Mouse (Mus musculus): Measurements from ENCODE around the gene Pan3. TPM values are rescaled to one million over a fixed set of nuclear protein-coding genes. Genes with fewer than 3 reads are reported as not detected.

Gene Pan3
- polyA plus RNA-seq, 1 experiment from 2014 or later = 31.6 TPM

DNA sequence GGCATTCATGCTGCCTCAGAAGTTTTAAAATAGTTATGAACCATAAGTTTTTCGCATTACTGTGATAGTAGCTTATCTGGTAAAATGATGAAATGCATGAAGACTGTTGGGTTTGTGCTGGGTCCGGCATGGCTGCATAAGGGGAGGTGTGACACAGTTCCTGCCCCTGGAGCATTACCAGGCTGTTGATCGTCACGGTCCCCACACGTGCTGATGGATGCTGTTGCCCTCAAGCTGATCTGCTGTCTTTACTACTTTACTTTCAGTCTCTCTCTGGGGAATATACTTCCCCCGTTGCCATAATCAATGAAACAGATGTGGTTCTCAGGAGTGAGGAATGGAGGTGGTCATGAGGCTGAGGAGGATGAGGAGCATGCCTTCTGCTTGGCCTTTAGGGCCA is 43.1 kb downstream of the Pan3 start:
- no peak for DNase-seq (ENCODE audit: low spot score)

DNA sequence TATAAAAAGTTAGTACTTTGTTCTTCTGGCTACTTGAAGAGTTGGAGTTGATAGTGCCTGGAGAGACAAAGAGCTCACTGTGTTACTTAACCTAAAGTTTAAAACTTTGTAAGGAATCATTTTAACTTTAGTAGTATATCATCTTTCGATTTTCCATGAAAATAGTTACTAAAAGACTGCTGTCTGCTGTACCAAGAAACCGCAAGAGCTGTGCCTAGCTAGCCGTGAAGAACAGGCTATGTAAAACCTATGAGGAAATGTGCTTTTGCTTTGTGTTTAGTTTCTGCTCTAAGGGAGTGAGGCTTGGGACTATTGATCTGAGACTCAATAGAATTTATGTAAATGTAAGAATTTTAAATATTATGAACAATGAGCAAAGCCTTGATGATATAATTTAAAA is 43.9 kb downstream of the Pan3 start:
- H3K27ac ChIP-seq = no peak overlapping the region
- H3K4me3 ChIP-seq = no peak overlapping the region
- 0 out of 2 replicates have a peak, but pooled peaks cover under 1% of the 10 kb centered on the region for H3K36me3 ChIP-seq
- peaks cover 4% of the 10 kb centered on the region; the same call in 1 of the 2 replicates for H3K4me1 ChIP-seq
- no peaks in the 10 kb centered on the region for H3K9me3 ChIP-seq
- no peak for DNase-seq (ENCODE audit: low spot score)
- H3K27me3 ChIP-seq (ENCODE audit: insufficient read depth, poor library complexity, severe bottlenecking) = no peaks in the 10 kb centered on the region
- 85% methylated on average over 3 of the region's 3 CpGs for WGBS

More for the DNA sequence above, 43.1 kb downstream of the Pan3 start:
- no peaks in the 10 kb centered on the region for H3K9me3 ChIP-seq
- no peak overlapping the region for H3K27ac ChIP-seq
- 80% methylated on average over 6 of the region's 6 CpGs for WGBS
- peaks cover 4% of the 10 kb centered on the region; the same call in 1 of the 2 replicates for H3K4me1 ChIP-seq
- H3K27me3 ChIP-seq (ENCODE audit: insufficient read depth, poor library complexity, severe bottlenecking) = no peaks in the 10 kb centered on the region
- no peaks in the 10 kb centered on the region for H3K36me3 ChIP-seq
- H3K4me3 ChIP-seq = no peak overlapping the region

DNA sequence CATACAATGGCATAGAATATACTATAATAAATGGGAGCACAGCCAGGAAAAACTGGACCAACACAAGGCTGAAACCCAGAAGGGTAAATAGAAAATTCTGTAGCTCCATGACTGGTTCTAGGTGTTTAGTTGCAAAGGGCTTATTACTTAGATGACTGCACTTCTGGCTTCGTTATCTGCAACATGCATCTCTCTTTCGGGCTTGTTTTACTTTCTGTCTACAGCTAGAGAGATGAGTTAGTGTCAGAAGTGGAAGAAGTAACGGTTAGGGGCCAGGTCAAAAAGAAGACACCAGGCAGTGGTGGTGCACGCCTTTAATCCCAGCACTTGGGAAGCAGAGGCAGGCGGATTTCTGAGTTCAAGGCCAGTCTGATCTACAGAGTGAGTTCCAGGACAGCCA is 46.1 kb downstream of the Pan3 start:
- WGBS = 98% methylated on average over 5 of the region's 5 CpGs
- no peak overlapping the region for H3K27ac ChIP-seq
- no peak for DNase-seq (ENCODE audit: low spot score)
- 0 out of 2 replicates have a peak, but pooled peaks cover 4% of the 10 kb centered on the region for H3K36me3 ChIP-seq
- no peak overlapping the region for H3K4me3 ChIP-seq
- no peaks in the 10 kb centered on the region for H3K9me3 ChIP-seq
- peaks cover 9% of the 10 kb centered on the region; the same call in 1 of the 2 replicates for H3K4me1 ChIP-seq
- no peaks in the 10 kb centered on the region for H3K27me3 ChIP-seq (ENCODE audit: insufficient read depth, poor library complexity, severe bottlenecking)

DNA sequence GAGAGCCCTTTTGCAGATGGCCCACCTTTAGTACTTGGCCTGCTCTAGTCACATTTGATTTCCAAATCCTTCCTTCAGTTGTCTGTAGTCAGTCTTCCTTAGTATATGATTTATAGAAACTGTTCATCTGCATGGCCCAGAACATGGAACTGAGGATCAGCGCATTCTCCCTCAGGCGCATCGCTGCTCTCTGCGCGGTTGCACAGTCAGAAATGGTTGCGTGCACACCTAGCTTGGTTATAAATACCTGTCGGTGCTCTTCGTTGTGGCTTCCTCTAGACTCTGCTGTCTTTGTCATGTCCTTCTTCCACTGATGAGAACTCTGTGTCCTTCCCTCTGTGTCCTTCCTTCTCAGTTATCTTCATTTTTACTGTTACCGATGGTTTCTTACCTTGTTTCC is 47.1 kb downstream of the Pan3 start:
- WGBS = 95% methylated on average over 9 of the region's 9 CpGs
- no peaks in the 10 kb centered on the region for H3K9me3 ChIP-seq
- H3K4me3 ChIP-seq = no peak overlapping the region
- H3K36me3 ChIP-seq = 0 out of 2 replicates have a peak, but pooled peaks cover 4% of the 10 kb centered on the region
- DNase-seq (ENCODE audit: low spot score) = no peak
- no peaks in the 10 kb centered on the region for H3K27me3 ChIP-seq (ENCODE audit: insufficient read depth, poor library complexity, severe bottlenecking)
- H3K4me1 ChIP-seq = peaks cover 9% of the 10 kb centered on the region; the same call in 1 of the 2 replicates
- H3K27ac ChIP-seq = no peak overlapping the region

DNA sequence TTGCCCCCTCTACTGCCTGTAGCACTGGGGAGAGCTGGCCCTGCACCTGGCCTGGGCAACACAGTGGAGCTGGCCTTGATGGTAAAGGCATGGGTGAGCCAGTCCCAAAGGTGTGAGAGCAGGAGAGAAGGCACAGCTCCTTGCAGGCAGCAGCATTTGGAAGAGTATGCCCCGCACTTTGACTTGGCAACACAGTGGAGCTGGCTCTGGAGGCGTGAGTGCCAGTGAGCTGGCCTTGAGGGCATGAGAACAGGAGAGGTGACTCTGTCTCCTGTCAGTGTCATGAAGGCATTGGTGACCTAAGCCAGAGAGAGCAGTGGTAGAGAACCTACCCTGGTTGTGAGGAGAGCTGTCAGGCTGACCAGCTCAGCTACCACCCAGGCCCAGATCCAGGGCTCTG is 49.4 kb downstream of the Pan3 start:
- DNase-seq (ENCODE audit: low spot score) = no peak
- no peak overlapping the region for H3K27ac ChIP-seq
- H3K4me1 ChIP-seq = peaks cover 9% of the 10 kb centered on the region; the same call in 1 of the 2 replicates
- no peaks in the 10 kb centered on the region for H3K9me3 ChIP-seq
- H3K36me3 ChIP-seq = 0 out of 2 replicates have a peak, but pooled peaks cover 4% of the 10 kb centered on the region
- H3K27me3 ChIP-seq (ENCODE audit: insufficient read depth, poor library complexity, severe bottlenecking) = no peaks in the 10 kb centered on the region
- H3K4me3 ChIP-seq = no peak overlapping the region
- WGBS = 93% methylated on average over 2 of the region's 2 CpGs

DNA sequence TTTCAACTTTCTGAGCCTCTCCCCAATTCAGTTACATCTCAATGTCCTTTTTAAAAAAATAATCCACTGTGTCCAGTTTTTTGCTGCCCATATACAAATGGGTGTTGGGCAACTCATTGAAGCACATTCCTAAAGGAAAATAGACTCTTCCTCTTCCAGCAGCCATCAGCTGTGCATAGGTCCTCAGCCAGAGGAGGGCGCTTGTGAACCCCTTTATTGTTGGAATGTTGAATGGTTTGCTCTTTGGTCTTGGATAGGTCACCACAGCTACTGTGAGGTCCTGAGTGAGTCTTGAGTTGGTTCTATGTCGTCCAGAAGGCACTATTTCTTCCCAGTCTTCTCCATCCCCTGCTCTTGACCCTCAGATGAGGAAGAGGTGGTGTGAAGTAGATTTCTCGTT is 54.2 kb downstream of the Pan3 start:
- Histone ChIP-seq H3K27me3 (ENCODE audit: insufficient read depth, poor library complexity, severe bottlenecking) (no peaks in the 10 kb centered on the region), H3K9me3 (no peaks in the 10 kb centered on the region), H3K27ac (no peak overlapping the region), H3K36me3 (peaks cover under 1% of the 10 kb centered on the region; the same call in 1 of the 2 replicates), H3K4me1 (peaks cover 4% of the 10 kb centered on the region; the same call in 1 of the 2 replicates), H3K4me3 (no peak overlapping the region)
- DNase-seq (ENCODE audit: low spot score) = no peak
- WGBS = 63% methylated on average over 3 of the region's 3 CpGs

DNA sequence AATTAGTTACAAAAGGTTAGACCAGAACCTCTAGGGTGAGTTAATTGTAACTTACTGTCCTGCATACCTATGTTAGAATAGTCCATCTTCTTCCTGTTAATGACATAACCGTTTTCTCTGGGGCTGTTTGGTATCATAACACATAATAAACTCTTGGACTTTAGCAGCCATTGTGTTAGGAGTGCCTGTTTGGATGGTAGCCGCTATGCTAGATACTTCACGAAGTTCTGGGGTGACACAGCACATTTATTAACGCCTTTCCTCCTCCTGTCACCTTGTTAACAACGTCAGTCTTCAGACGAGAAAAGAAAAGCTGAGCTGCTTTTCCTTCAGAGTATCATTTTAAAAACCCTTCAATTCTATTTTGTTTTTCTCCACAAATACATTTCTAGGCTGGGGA is 59.3 kb downstream of the Pan3 start:
- no peak for DNase-seq (ENCODE audit: low spot score)
- no peak overlapping the region for H3K4me3 ChIP-seq
- H3K9me3 ChIP-seq = no peaks in the 10 kb centered on the region
- WGBS = 72% methylated on average over 6 of the region's 6 CpGs
- peaks cover 14% of the 10 kb centered on the region; the same call in 1 of the 2 replicates for H3K4me1 ChIP-seq
- H3K27me3 ChIP-seq (ENCODE audit: insufficient read depth, poor library complexity, severe bottlenecking) = no peaks in the 10 kb centered on the region
- H3K36me3 ChIP-seq = no peaks in the 10 kb centered on the region; the same call in 1 of the 2 replicates
- no peak overlapping the region for H3K27ac ChIP-seq

DNA sequence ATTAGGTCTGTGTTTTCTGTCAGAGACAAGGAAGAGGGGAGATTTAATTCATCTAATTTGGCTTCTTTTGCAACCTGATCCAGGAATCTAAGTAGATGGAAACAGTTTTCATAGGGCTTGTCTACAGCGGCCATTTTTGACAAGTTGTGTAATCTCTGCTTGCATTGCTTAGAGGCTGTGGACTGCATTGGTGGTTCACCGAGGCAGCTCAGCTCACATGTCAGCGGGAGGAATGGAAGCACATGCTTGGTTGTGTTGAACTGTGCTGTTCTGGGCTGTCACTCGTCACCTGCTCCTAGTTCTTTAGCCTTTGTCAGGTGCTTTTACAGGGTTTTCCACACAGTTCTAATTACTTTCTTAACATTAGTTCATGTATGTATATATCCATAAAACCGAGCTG is 60.9 kb downstream of the Pan3 start:
- no peaks in the 10 kb centered on the region for H3K9me3 ChIP-seq
- no peak overlapping the region for H3K27ac ChIP-seq
- WGBS = 71% methylated on average over 5 of the region's 5 CpGs

DNA sequence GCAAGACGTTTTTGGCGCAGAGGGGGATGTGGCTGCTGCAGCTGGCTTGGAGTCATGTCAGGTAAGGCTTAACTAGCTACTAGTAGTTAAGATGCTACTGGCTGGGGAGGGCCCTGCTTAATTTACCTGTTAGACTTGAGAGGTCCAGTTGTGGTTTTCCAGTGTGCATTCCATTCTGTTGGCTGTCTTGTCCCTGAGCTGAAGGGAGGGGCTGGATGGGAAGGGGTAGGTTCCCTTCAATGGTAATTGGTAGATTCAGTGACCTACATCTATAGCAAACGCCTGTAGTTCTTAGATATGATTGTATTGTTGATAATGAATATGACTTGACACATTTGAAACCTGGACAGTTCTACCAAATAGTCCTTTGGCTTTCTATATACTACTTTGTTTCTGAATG is 62.5 kb downstream of the Pan3 start:
- Histone ChIP-seq H3K27ac (no peak overlapping the region), H3K9me3 (no peaks in the 10 kb centered on the region), H3K27me3 (ENCODE audit: insufficient read depth, poor library complexity, severe bottlenecking) (no peaks in the 10 kb centered on the region), H3K36me3 (no peaks in the 10 kb centered on the region; the same call in 1 of the 2 replicates), H3K4me3 (no peak overlapping the region), H3K4me1 (peaks cover 20% of the 10 kb centered on the region; the same call in 1 of the 2 replicates)
- WGBS = 68% methylated on average over 3 of the region's 3 CpGs
- DNase-seq (ENCODE audit: low spot score) = no peak

More for the DNA sequence above, 60.9 kb downstream of the Pan3 start:
- Histone ChIP-seq H3K4me1 (peaks cover 20% of the 10 kb centered on the region; the same call in 1 of the 2 replicates), H3K4me3 (no peak overlapping the region), H3K36me3 (no peaks in the 10 kb centered on the region; the same call in 1 of the 2 replicates), H3K27me3 (ENCODE audit: insufficient read depth, poor library complexity, severe bottlenecking) (no peaks in the 10 kb centered on the region)
- no peak for DNase-seq (ENCODE audit: low spot score)

DNA sequence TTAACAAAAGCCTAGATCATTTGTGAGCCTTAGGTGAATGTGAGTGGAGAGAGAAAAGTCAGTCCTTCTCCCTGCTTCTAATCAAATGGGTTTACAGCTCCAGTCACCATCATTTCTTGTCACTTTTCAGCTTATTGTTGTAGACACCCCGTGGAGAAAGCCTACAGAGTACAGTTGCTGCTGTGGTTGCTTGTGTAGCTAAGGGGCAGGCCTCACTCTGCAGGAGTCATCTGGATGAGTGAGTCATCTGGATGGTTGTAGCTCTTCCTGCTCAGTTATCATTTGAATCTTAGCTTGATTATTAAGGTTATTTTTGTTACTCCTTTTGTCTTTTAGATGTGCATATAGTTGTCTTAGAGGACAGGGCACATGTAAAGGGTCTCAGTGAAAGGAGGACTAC is 63.2 kb downstream of the Pan3 start:
- Histone ChIP-seq H3K4me3 (no peak overlapping the region), H3K4me1 (peaks cover 20% of the 10 kb centered on the region; the same call in 1 of the 2 replicates), H3K27me3 (ENCODE audit: insufficient read depth, poor library complexity, severe bottlenecking) (no peaks in the 10 kb centered on the region), H3K9me3 (no peaks in the 10 kb centered on the region), H3K27ac (no peak overlapping the region), H3K36me3 (no peaks in the 10 kb centered on the region; the same call in 1 of the 2 replicates)
- no peak for DNase-seq (ENCODE audit: low spot score)
- 72% methylated on average over 1 of the region's 1 CpGs for WGBS

DNA sequence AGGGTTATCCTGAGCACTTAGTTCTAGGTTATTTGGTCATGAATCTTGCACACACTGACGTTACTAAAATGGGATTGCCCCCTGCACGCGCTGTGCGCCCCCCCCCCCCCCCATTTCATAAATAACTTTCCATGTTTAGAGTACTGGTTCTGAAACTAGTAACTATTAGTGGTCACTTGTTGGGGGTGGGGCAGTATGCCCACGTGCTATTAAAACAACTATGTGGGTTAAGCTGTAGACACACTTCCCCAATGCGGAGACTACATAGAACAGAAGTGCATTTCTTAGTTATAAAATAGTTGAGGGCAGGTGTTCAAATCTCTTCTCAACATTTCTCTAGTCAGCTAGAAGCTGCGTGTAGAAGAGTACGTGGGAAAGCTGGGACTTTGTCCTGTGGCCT is 63.7 kb downstream of the Pan3 start:
- Histone ChIP-seq H3K27ac (no peak overlapping the region), H3K27me3 (ENCODE audit: insufficient read depth, poor library complexity, severe bottlenecking) (no peaks in the 10 kb centered on the region)

DNA sequence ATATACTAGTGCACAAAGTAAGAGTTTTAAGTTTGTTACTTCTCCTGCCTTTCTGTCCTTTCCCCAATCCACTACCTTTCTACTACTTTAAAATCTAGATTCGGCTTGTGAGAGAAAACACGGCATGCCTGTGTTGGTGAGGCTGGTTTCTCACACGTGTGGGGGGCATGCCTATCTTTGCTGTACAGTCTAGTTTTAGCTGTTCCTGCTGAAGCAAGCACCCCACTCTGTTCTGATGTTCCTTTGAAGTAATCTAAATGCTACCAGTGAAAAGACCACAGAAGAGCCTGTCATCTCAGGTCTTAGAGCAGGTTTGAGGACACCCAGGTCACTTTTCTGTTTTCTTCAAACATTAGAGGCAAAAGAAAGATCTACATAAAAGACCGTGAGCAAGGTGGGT is 64.4 kb downstream of the Pan3 start:
- WGBS = 80% methylated on average over 4 of the region's 4 CpGs
- H3K4me3 ChIP-seq = no peak overlapping the region
- H3K36me3 ChIP-seq = no peaks in the 10 kb centered on the region; the same call in 1 of the 2 replicates
- no peak overlapping the region for H3K27ac ChIP-seq
- H3K27me3 ChIP-seq (ENCODE audit: insufficient read depth, poor library complexity, severe bottlenecking) = no peaks in the 10 kb centered on the region
- peaks cover 20% of the 10 kb centered on the region; the same call in 1 of the 2 replicates for H3K4me1 ChIP-seq
- no peak for DNase-seq (ENCODE audit: low spot score)
- no peaks in the 10 kb centered on the region for H3K9me3 ChIP-seq

More for the DNA sequence above, 63.7 kb downstream of the Pan3 start:
- H3K36me3 ChIP-seq = no peaks in the 10 kb centered on the region; the same call in 1 of the 2 replicates
- H3K4me1 ChIP-seq = peaks cover 20% of the 10 kb centered on the region; the same call in 1 of the 2 replicates
- H3K4me3 ChIP-seq = no peak overlapping the region
- no peaks in the 10 kb centered on the region for H3K9me3 ChIP-seq
- DNase-seq (ENCODE audit: low spot score) = no peak
- WGBS = 90% methylated on average over 8 of the region's 8 CpGs

DNA sequence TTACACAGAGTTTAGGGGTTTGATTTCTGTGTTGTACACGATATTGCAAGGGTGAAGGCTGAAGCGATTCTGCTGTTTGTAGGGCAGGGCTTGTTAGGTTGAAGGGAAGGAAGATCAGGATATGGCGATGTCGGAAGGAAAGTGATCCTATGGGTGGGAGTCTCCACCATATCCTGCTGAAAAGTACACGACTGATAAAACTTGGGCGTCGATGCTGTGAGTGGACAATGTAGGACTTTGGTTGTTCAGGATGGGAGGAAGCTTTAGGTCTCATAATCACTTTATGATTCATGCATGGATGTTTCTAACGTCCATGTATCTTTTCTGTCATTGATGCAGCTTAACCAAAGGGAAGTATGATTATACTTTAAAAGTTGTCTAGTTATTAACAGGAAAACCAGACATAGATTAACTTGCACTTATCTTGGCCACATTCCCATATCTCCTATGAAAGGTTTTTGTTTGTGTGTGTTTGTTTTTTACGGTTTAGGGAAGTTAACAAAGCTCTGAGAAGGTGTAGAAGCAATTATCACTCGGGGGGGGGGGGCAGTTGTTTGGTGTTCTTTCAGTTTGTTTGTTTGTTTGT is 64.9 kb downstream of the Pan3 start:
- Histone ChIP-seq H3K36me3 (no peaks in the 10 kb centered on the region; the same call in 1 of the 2 replicates), H3K4me1 (peaks cover 20% of the 10 kb centered on the region; the same call in 1 of the 2 replicates), H3K4me3 (no peak overlapping the region), H3K27ac (no peak overlapping the region), H3K27me3 (ENCODE audit: insufficient read depth, poor library complexity, severe bottlenecking) (no peaks in the 10 kb centered on the region), H3K9me3 (no peaks in the 10 kb centered on the region)
- WGBS = 64% methylated on average over 10 of the region's 10 CpGs
- DNase-seq (ENCODE audit: low spot score) = no peak

Measured in heart, embryonic 10.5 days (tissue).